ENCODE assay signal across 21 mouse cellular contexts in the genomic region with DNA sequence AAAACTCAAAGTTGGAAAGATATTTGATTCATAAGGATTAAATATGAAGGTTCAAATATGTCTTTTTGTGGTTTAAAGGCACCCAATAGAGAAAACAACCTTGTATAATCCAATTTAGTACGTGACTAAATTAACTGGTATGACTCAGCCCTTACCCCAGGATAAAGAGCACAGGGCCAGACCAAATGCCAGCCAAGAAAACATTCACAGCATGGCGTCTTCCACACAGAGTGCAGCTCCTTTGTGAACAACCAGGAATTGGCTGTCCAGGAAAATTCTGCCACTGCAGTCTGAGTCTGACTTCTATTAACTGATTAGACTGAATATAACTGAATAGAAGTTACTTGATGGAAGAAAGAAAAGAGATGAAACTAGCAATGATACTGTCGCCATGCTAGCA.
A peak's percentile ranks its signal among the peaks of the same experiment; 100 is the strongest.
DNase-seq lines count a peak whose midpoint lies in the region; ATAC-seq lines count a peak whose summit lies in the region.
"Had no signal": no experiment of that assay in that cellular context is flagged by ENCODE, and none has a peak within 500 bp of the region (broad histone marks: within the 10 kb centered on the region; RNA-seq: fewer than 3 reads in every experiment).

No protein-coding gene starts in this region.

- H3K27ac ChIP-seq in midbrain, embryonic 14.5 days (replicated peaks; ENCODE audit: low read depth, low read length), result no peak overlapping the region
- H3K27ac ChIP-seq in kidney, embryonic 15.5 days, result no peak overlapping the region
- H3K27ac ChIP-seq: embryonic facial prominence, embryonic 12.5 days; gastrocnemius, adult 2 months; hindbrain, embryonic 14.5 days; kidney, postnatal 0 days; limb, embryonic 13.5 days; liver, embryonic 13.5 days; lung, embryonic 15.5 days had no signal

- H3K4me2 ChIP-seq in midbrain, embryonic 14.5 days (ENCODE audit: low read length), result no peak overlapping the region
- H3K4me2 ChIP-seq in kidney, embryonic 15.5 days, result no peak overlapping the region
- H3K4me2 ChIP-seq: embryonic facial prominence, embryonic 12.5 days; heart, embryonic 12.5 days; hindbrain, embryonic 14.5 days; limb, embryonic 13.5 days; liver, embryonic 13.5 days; lung, embryonic 15.5 days had no signal

- H3K4me1 ChIP-seq in midbrain, embryonic 14.5 days (ENCODE audit: control insufficient read depth, insufficient read depth, low read length), result no peaks in the 10 kb centered on the region
- no peaks in the 10 kb centered on the region for H3K4me1 ChIP-seq in kidney, embryonic 15.5 days
- H3K4me1 ChIP-seq: embryonic facial prominence, embryonic 12.5 days; heart, embryonic 12.5 days; limb, embryonic 13.5 days; liver, embryonic 13.5 days; lung, embryonic 15.5 days had no signal

- WGBS in midbrain, embryonic 14.5 days, result 38% methylated on average over 3 of the region's 3 CpGs
- 86% methylated on average over 3 of the region's 3 CpGs for WGBS in kidney, embryonic 15.5 days

- no peaks in the 10 kb centered on the region for H3K9me3 ChIP-seq in midbrain, embryonic 14.5 days (ENCODE audit: control insufficient read depth, low read length)
- no peaks in the 10 kb centered on the region for H3K9me3 ChIP-seq in kidney, embryonic 15.5 days (replicated peaks)
- H3K9me3 ChIP-seq: embryonic facial prominence, embryonic 12.5 days; heart, embryonic 12.5 days; liver, embryonic 13.5 days; lung, embryonic 15.5 days had no signal

- intact Hi-C loops in left cerebral cortex, postnatal 4 days (cut with DNase I), result no loop called here
- intact Hi-C loops in left cerebral cortex, postnatal 25 days (cut with DNase I), result no loop called here

- H3K4me3 ChIP-seq in midbrain, embryonic 14.5 days (replicated peaks; ENCODE audit: low read depth, low read length), result no peak overlapping the region
- no peak overlapping the region for H3K4me3 ChIP-seq in kidney, embryonic 15.5 days (replicated peaks)
- H3K4me3 ChIP-seq: embryonic facial prominence, embryonic 12.5 days; erythroblast, embryonic 14.5 days; gastrocnemius, adult 2 months; heart, embryonic 12.5 days; limb, embryonic 13.5 days; liver, embryonic 13.5 days; lung, embryonic 15.5 days had no signal

- H3K27me3 ChIP-seq in midbrain, embryonic 14.5 days (ENCODE audit: control insufficient read depth, insufficient read depth, low read length), result no peaks in the 10 kb centered on the region
- H3K27me3 ChIP-seq in kidney, embryonic 15.5 days, result no peaks in the 10 kb centered on the region
- H3K27me3 ChIP-seq: embryonic facial prominence, embryonic 12.5 days; heart, embryonic 12.5 days; limb, embryonic 13.5 days; liver, embryonic 13.5 days; lung, embryonic 15.5 days had no signal

- no peak overlapping the region for H3K9ac ChIP-seq in midbrain, embryonic 14.5 days (replicated peaks; ENCODE audit: low read length)
- no peak overlapping the region for H3K9ac ChIP-seq in kidney, embryonic 15.5 days
- H3K9ac ChIP-seq: embryonic facial prominence, embryonic 12.5 days; heart, embryonic 12.5 days; hindbrain, embryonic 14.5 days; limb, embryonic 13.5 days; liver, embryonic 13.5 days; lung, embryonic 15.5 days had no signal

- no peaks in the 10 kb centered on the region for H3K36me3 ChIP-seq in midbrain, embryonic 14.5 days (ENCODE audit: control insufficient read depth, insufficient read depth, low read length)
- no peaks in the 10 kb centered on the region for H3K36me3 ChIP-seq in kidney, embryonic 15.5 days
- H3K36me3 ChIP-seq: embryonic facial prominence, embryonic 12.5 days; heart, embryonic 12.5 days; limb, embryonic 13.5 days; liver, embryonic 13.5 days; lung, embryonic 15.5 days had no signal

- DNase-seq in left cerebral cortex, postnatal 4 days, result peak; percentile 4
- DNase-seq in left cerebral cortex, postnatal 25 days (ENCODE audit: low spot score in 2 of 2), result no peak
- peak; percentile 29 for DNase-seq in cerebellum, adult 11-12 months
- DNase-seq in cerebellum, postnatal 10 days, result peak; percentile 65 to 70
- peak; percentile 37 for DNase-seq in midbrain, embryonic 14.5 days
- DNase-seq in heart, adult 11 months, result no peak
- DNase-seq: adrenal gland, adult 8-10 months; gastrocnemius, adult 2 months; heart, postnatal 14 days; kidney, adult 11 months; liver, embryonic 13.5 days; lung, postnatal 4 days; thymus, adult 2 months had no signal

- ATAC-seq in midbrain, embryonic 14.5 days (ENCODE audit: low FRiP score, low TSS enrichment), result no peak
- no peak for ATAC-seq in kidney, embryonic 15.5 days (replicated peaks; ENCODE audit: low FRiP score)

Comparison
In these comparisons a context has a peak if more than half of its experiments do, and no peak if none do; other contexts are left out.
1. DNase-seq: peak in left cerebral cortex, postnatal 4 days (single experiment), cerebellum, adult 11-12 months (single experiment), cerebellum, postnatal 10 days (2 of 2) and midbrain, embryonic 14.5 days (single experiment); none in left cerebral cortex, postnatal 25 days (0 of 2) and heart, adult 11 months (single experiment).